Mouse (Mus musculus) spleen, adult 2 months (tissue): ENCODE data around the gene Abhd5. TPM values are rescaled to one million over a fixed set of nuclear protein-coding genes. Genes with fewer than 3 reads are reported as not detected.

Experiments used
- DNase-seq, 2 experiments: peaks; one replicate each; pipeline versions ENCODE4 v3.0.0 to v3.0.0-alpha.2; 2012 to 2021; ENCODE audit warnings: low spot score in 2 of 2, low read depth in 1 of 2
- H3K27ac ChIP-seq: fragments of 200-500 bp; 2 replicates; pipeline ENCODE4 v1.5.1; 2012; ENCODE audit warnings: low read length, inconsistent platforms; ENCODE audit not compliant: insufficient read depth
- H3K27me3 ChIP-seq: fragments of 200-500 bp; 2 replicates; pipeline ENCODE4 v1.6.1; 2012; ENCODE audit warnings: mild to moderate bottlenecking, moderate library complexity, low read length, inconsistent platforms; ENCODE audit not compliant: control insufficient read depth, insufficient read depth
- H3K36me3 ChIP-seq: fragments of 200-500 bp; 2 replicates; pipeline ENCODE4 v1.6.1; 2012; ENCODE audit warnings: mild to moderate bottlenecking, low read length, inconsistent platforms; ENCODE audit not compliant: control insufficient read depth, insufficient read depth
- H3K4me1 ChIP-seq: fragments of 200-500 bp; 2 replicates; pipeline ENCODE4 v1.6.1; 2011; ENCODE audit warnings: inconsistent platforms; ENCODE audit not compliant: control insufficient read depth, insufficient read depth, insufficient read length
- H3K4me3 ChIP-seq: fragments of 200-500 bp; 2 replicates; pipeline ENCODE4 v1.5.1; 2011; ENCODE audit warnings: mild to moderate bottlenecking, inconsistent platforms; ENCODE audit not compliant: insufficient read depth, insufficient read length; ENCODE audit errors: extremely low read depth
- CTCF ChIP-seq: fragments of 200-500 bp; IDR thresholded peaks from 2 replicates; pipeline ENCODE4 v1.5.1; 2011; ENCODE audit warnings: mild to moderate bottlenecking, inconsistent platforms; ENCODE audit not compliant: insufficient read depth, insufficient read length, insufficient replicate concordance; ENCODE audit errors: extremely low read depth
- POLR2A ChIP-seq: fragments of 200-500 bp; IDR thresholded peaks from 2 replicates; pipeline ENCODE4 v1.6.1; 2011; ENCODE audit warnings: low read depth, low read length, inconsistent platforms
- WGBS: fragments of 180-500 bp; shearing (Covaris S2); methylation state at CpG from one replicate; pipeline ENCODE4 v1.1.7; 2018; 5-methylcytosine and 5-hydroxymethylcytosine counted together
- polyA plus RNA-seq: library from polyadenylated mRNA; depleted of rRNA; stranded (reverse); fragments of >200 nt; gene quantifications from 2 replicates; pipeline ENCODE4 v1.2.3, GENCODE M21; 2012

Abhd5 gene
- polyA plus RNA-seq, 1 experiment = 5.6 TPM

GRCm38 (mm10) chr9:122372991-122373390 lies 21.6 kb downstream of the Abhd5 start:
- Histone ChIP-seq H3K4me3 (no peak overlapping the region), H3K36me3 (peaks cover 1% of the 10 kb centered on the region), H3K4me1 (no peaks in the 10 kb centered on the region), H3K27me3 (no peaks in the 10 kb centered on the region), H3K27ac (no peak overlapping the region)
- TF ChIP-seq CTCF (no peak), POLR2A (no peak)
- no peak for DNase-seq
- 88% methylated on average over 1 of the region's 1 CpGs for WGBS

- TF ChIP-seq POLR2A (no peak), CTCF (no peak)
- 91% methylated on average over 6 of the region's 6 CpGs for WGBS
- Histone ChIP-seq H3K27me3 (no peaks in the 10 kb centered on the region), H3K4me1 (no peaks in the 10 kb centered on the region), H3K36me3 (peaks cover 3% of the 10 kb centered on the region), H3K27ac (no peak overlapping the region), H3K4me3 (no peak overlapping the region)
- no peak for DNase-seq
Observed at GRCm38 (mm10) chr9:122378986-122379385, 27.6 kb downstream of the Abhd5 start.

GRCm38 (mm10) chr9:122380959-122381358 lies 29.6 kb downstream of the Abhd5 start:
- 95% methylated on average over 6 of the region's 6 CpGs for WGBS
- Histone ChIP-seq H3K4me3 (no peak overlapping the region), H3K36me3 (peaks cover 3% of the 10 kb centered on the region), H3K27ac (no peak overlapping the region), H3K27me3 (no peaks in the 10 kb centered on the region), H3K4me1 (no peaks in the 10 kb centered on the region)
- TF ChIP-seq CTCF (no peak), POLR2A (no peak)
- no peak for DNase-seq

- H3K4me1 ChIP-seq = no peaks in the 10 kb centered on the region
- no peak for DNase-seq
- peaks cover 3% of the 10 kb centered on the region; the same call in 1 of the 2 replicates for H3K36me3 ChIP-seq
- 95% methylated on average over 6 of the region's 6 CpGs for WGBS
- H3K4me3 ChIP-seq = no peak overlapping the region
- H3K27me3 ChIP-seq = no peaks in the 10 kb centered on the region
- H3K27ac ChIP-seq = no peak overlapping the region
- TF ChIP-seq CTCF = no peak
- no peak for TF ChIP-seq POLR2A
Observed at GRCm38 (mm10) chr9:122382006-122382405, 30.6 kb downstream of the Abhd5 start.

- Histone ChIP-seq H3K36me3 (no peaks in the 10 kb centered on the region), H3K4me3 (no peak overlapping the region), H3K27me3 (no peaks in the 10 kb centered on the region), H3K27ac (no peak overlapping the region), H3K4me1 (no peaks in the 10 kb centered on the region)
- WGBS = 92% methylated on average over 3 of the region's 3 CpGs
- TF ChIP-seq POLR2A (no peak), CTCF (no peak)
- no peak for DNase-seq
Observed at GRCm38 (mm10) chr9:122386015-122386414, 34.6 kb downstream of the Abhd5 start.

- Histone ChIP-seq H3K27ac (no peak overlapping the region), H3K27me3 (no peaks in the 10 kb centered on the region), H3K4me1 (no peaks in the 10 kb centered on the region), H3K36me3 (no peaks in the 10 kb centered on the region), H3K4me3 (no peak overlapping the region)
- 91% methylated on average over 5 of the region's 5 CpGs for WGBS
- DNase-seq = no peak
- no peak for TF ChIP-seq CTCF
- TF ChIP-seq POLR2A = no peak
Observed at GRCm38 (mm10) chr9:122389287-122389920, 38.0 kb downstream of the Abhd5 start.

- Histone ChIP-seq H3K27me3 (no peaks in the 10 kb centered on the region), H3K36me3 (no peaks in the 10 kb centered on the region), H3K27ac (no peak overlapping the region), H3K4me1 (no peaks in the 10 kb centered on the region; the same call in 1 of the 2 replicates), H3K4me3 (no peak overlapping the region)
- 82% methylated on average over 5 of the region's 5 CpGs for WGBS
- no peak for DNase-seq
- TF ChIP-seq CTCF = no peak
- no peak for TF ChIP-seq POLR2A
Observed at GRCm38 (mm10) chr9:122395816-122396215, 44.4 kb downstream of the Abhd5 start.

- TF ChIP-seq CTCF = no peak
- TF ChIP-seq POLR2A = no peak
- WGBS = 93% methylated on average over 1 of the region's 1 CpGs
- Histone ChIP-seq H3K4me1 (no peaks in the 10 kb centered on the region; the same call in 1 of the 2 replicates), H3K27ac (no peak overlapping the region), H3K4me3 (no peak overlapping the region), H3K27me3 (no peaks in the 10 kb centered on the region), H3K36me3 (no peaks in the 10 kb centered on the region)
- no peak for DNase-seq
Observed at GRCm38 (mm10) chr9:122397156-122397555, 45.7 kb downstream of the Abhd5 start.
